Mouse (Mus musculus) thymus, adult 2 months (tissue): Measurements from ENCODE around the gene Dennd5a. TPM values are rescaled to one million over a fixed set of nuclear protein-coding genes. Genes with fewer than 3 reads are reported as not detected.
A peak's percentile ranks its signal among the peaks of the same experiment; 100 is the strongest.

Source experiments
- DNase-seq: peaks from one replicate; pipeline ENCODE4 v3.0.0; 2021
- H3K27ac ChIP-seq: fragments of 200-500 bp; 2 replicates; pipeline ENCODE4 v1.5.1; 2012; ENCODE audit warnings: low read length, control low read depth; ENCODE audit not compliant: control insufficient read depth, insufficient read depth
- H3K27me3 ChIP-seq: fragments of 200-500 bp; 2 replicates; pipeline ENCODE4 v1.6.1; 2012; ENCODE audit warnings: mild to moderate bottlenecking, low read length, moderate library complexity, mixed read lengths; ENCODE audit not compliant: control insufficient read depth, insufficient read depth
- H3K36me3 ChIP-seq: fragments of 200-500 bp; 2 replicates; pipeline ENCODE4 v1.6.1; 2012; ENCODE audit warnings: mild to moderate bottlenecking, low read length, moderate library complexity; ENCODE audit not compliant: control insufficient read depth, insufficient read depth
- H3K4me1 ChIP-seq: fragments of 200-500 bp; replicated peaks from 2 replicates; pipeline ENCODE4 v1.6.1; 2012; ENCODE audit warnings: low read length; ENCODE audit not compliant: control insufficient read depth, insufficient read depth
- H3K4me3 ChIP-seq: fragments of 200-500 bp; 2 replicates; pipeline ENCODE4 v1.5.1; 2012; ENCODE audit warnings: mild to moderate bottlenecking, low read length, control low read depth, moderate library complexity; ENCODE audit not compliant: control insufficient read depth, insufficient read depth
- CTCF ChIP-seq: fragments of 200-500 bp; IDR thresholded peaks from 2 replicates; pipeline ENCODE4 v1.5.1; 2012; ENCODE audit warnings: mild to moderate bottlenecking, control low read depth, low read length, moderate library complexity, borderline replicate concordance; ENCODE audit not compliant: control insufficient read depth, poor library complexity, insufficient read depth; ENCODE audit errors: extremely low read depth
- POLR2A ChIP-seq: fragments of 200-500 bp; IDR thresholded peaks from 2 replicates; pipeline ENCODE4 v1.6.1; 2012; ENCODE audit warnings: mild to moderate bottlenecking, low read length, control low read depth, moderate library complexity; ENCODE audit not compliant: control insufficient read depth, poor library complexity, insufficient read depth; ENCODE audit errors: extremely low read depth
- WGBS: fragments of 180-500 bp; shearing (Covaris S2); methylation state at CpG from one replicate; pipeline ENCODE4 v1.1.7; 2018; 5-methylcytosine and 5-hydroxymethylcytosine counted together
- polyA plus RNA-seq: library from polyadenylated mRNA; depleted of rRNA; stranded (reverse); fragments of >200 nt; gene quantifications from 2 replicates; pipeline ENCODE4 v1.2.3, GENCODE M21; 2012

Gene Dennd5a
- polyA plus RNA-seq, 1 experiment: 44.0 TPM

- TF ChIP-seq CTCF: no peak
- TF ChIP-seq POLR2A: no peak
- 85% methylated on average over 8 of the region's 8 CpGs for WGBS
- Histone ChIP-seq H3K27ac (no peak overlapping the region), H3K36me3 (no peaks in the 10 kb centered on the region), H3K4me3 (no peak overlapping the region), H3K27me3 (peaks cover 8% of the 10 kb centered on the region; the same call in 1 of the 2 replicates), H3K4me1 (peaks cover 9% of the 10 kb centered on the region; the same call in 1 of the 2 replicates)
- DNase-seq: no peak
Observed at GRCm38 (mm10) chr7:109957996-109958789, 2.1 kb downstream of the Dennd5a start.

GRCm38 (mm10) chr7:109954622-109955401, 5.5 kb downstream of the Dennd5a start:
- Histone ChIP-seq H3K4me1 (peaks cover 6% of the 10 kb centered on the region; the same call in 1 of the 2 replicates), H3K27me3 (peaks cover 4% of the 10 kb centered on the region; the same call in 1 of the 2 replicates), H3K36me3 (no peaks in the 10 kb centered on the region), H3K27ac (no peak overlapping the region), H3K4me3 (no peak overlapping the region)
- TF ChIP-seq POLR2A: no peak
- no peak for DNase-seq
- 61% methylated on average over 6 of the region's 6 CpGs for WGBS

- peak; percentile 10 for DNase-seq
- H3K27me3 ChIP-seq: no peaks in the 10 kb centered on the region; the same call in 1 of the 2 replicates
- 6% methylated on average over 4 of the region's 4 CpGs for WGBS
- H3K36me3 ChIP-seq: no peaks in the 10 kb centered on the region
- no peak overlapping the region for H3K27ac ChIP-seq
- H3K4me1 ChIP-seq: no peaks in the 10 kb centered on the region
- H3K4me3 ChIP-seq: no peak overlapping the region
- TF ChIP-seq POLR2A (no peak), CTCF (no peak)
Observed at GRCm38 (mm10) chr7:109951297-109951696, 9.0 kb downstream of the Dennd5a start.

GRCm38 (mm10) chr7:109944421-109945034, 15.7 kb downstream of the Dennd5a start:
- TF ChIP-seq CTCF (no peak), POLR2A (no peak)
- H3K36me3 ChIP-seq: no peaks in the 10 kb centered on the region
- H3K4me1 ChIP-seq: no peaks in the 10 kb centered on the region
- no peak overlapping the region for H3K4me3 ChIP-seq
- WGBS: 93% methylated on average over 6 of the region's 6 CpGs
- H3K27ac ChIP-seq: no peak overlapping the region
- no peaks in the 10 kb centered on the region for H3K27me3 ChIP-seq
- no peak for DNase-seq

GRCm38 (mm10) chr7:109929628-109930027, 30.6 kb downstream of the Dennd5a start:
- no peaks in the 10 kb centered on the region for H3K27me3 ChIP-seq

GRCm38 (mm10) chr7:109928365-109928764, 31.9 kb downstream of the Dennd5a start:
- no peaks in the 10 kb centered on the region for H3K27me3 ChIP-seq
- 93% methylated on average over 6 of the region's 6 CpGs for WGBS
- no peak for TF ChIP-seq POLR2A
- no peak for TF ChIP-seq CTCF
- H3K4me3 ChIP-seq: no peak overlapping the region
- no peaks in the 10 kb centered on the region for H3K36me3 ChIP-seq
- no peaks in the 10 kb centered on the region for H3K4me1 ChIP-seq
- no peak overlapping the region for H3K27ac ChIP-seq
- DNase-seq: no peak

More at GRCm38 (mm10) chr7:109929628-109930027, 30.6 kb downstream of the Dennd5a start:
- Histone ChIP-seq H3K4me3 (no peak overlapping the region), H3K36me3 (no peaks in the 10 kb centered on the region), H3K4me1 (no peaks in the 10 kb centered on the region), H3K27ac (no peak overlapping the region)
- no peak for DNase-seq
- no peak for TF ChIP-seq POLR2A
- TF ChIP-seq CTCF: no peak
